Mouse (Mus musculus): ENCODE data around the gene Tmem170b. TPM values are rescaled to one million over a fixed set of nuclear protein-coding genes. Genes with fewer than 3 reads are reported as not detected.

The Tmem170b gene
- total RNA-seq, 2 experiments from 2014 or later: 26.7 to 41.4 TPM

Other genes starting within 250 kb of the Tmem170b start
- 50.6 and 64.3 TPM in 2 replicates for gene Nedd9, start 118.5 kb upstream of the Tmem170b start, total RNA-seq (2015)
- gene Nedd9, start 118.5 kb upstream of the Tmem170b start, total RNA-seq (2017): 74.0 and 85.5 TPM in 2 replicates
- 1.6 and 10.1 TPM in 2 replicates for gene Adtrp, start 241.8 kb downstream of the Tmem170b start, total RNA-seq (2015)
- 7.9 and 12.8 TPM in 2 replicates for gene Adtrp, start 241.8 kb downstream of the Tmem170b start, total RNA-seq (2017)